ENCODE assay signal across 19 mouse cellular contexts in the genomic region with DNA sequence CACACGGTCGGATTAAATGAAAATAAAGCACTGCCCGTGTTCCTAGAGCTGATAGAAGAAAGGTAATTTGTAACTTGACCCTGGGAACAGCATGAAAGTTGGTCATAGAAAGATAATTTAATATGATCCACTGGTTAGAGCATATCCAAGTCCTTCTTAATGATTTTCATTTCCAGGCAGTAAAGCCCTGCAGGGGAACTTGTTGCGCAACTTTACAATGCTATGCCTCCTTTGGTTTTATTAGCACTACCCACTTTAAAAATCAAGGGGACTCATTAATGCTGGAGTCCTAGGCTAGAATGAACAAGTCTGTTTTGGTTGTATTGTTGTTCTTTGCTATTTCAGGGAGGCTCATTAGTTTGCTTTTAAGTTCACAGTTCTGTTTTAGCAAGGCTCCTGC.
DNase-seq lines count a peak whose midpoint lies in the region; ATAC-seq lines count a peak whose summit lies in the region.
"Had no signal": no experiment of that assay in that cellular context is flagged by ENCODE, and none has a peak within 500 bp of the region (broad histone marks: within the 10 kb centered on the region; RNA-seq: fewer than 3 reads in every experiment).

No protein-coding gene starts in this region.

- H3K27ac ChIP-seq in kidney, embryonic 16.5 days (ENCODE audit: low read length): 0 out of 2 replicates have a peak overlapping the region, but pooled peaks have one; percentile 18
- H3K27ac ChIP-seq: embryonic facial prominence, embryonic 13.5 days; forebrain, embryonic 12.5 days; hindbrain, embryonic 10.5 days; hindbrain, embryonic 14.5 days had no signal

- H3K4me2 ChIP-seq in kidney, embryonic 16.5 days (replicated peaks; ENCODE audit: low read depth, low read length): no peak overlapping the region
- H3K4me2 ChIP-seq: embryonic facial prominence, embryonic 13.5 days; forebrain, embryonic 12.5 days; heart, embryonic 12.5 days; hindbrain, embryonic 14.5 days had no signal

- H3K9ac ChIP-seq in kidney, embryonic 16.5 days (replicated peaks; ENCODE audit: low read length): no peak overlapping the region
- H3K9ac ChIP-seq: embryonic facial prominence, embryonic 13.5 days; forebrain, embryonic 12.5 days; heart, embryonic 12.5 days; hindbrain, embryonic 14.5 days had no signal

- 69% methylated on average over 4 of the region's 4 CpGs for WGBS in kidney, embryonic 16.5 days

- H3K27me3 ChIP-seq in kidney, embryonic 16.5 days (ENCODE audit: insufficient read depth, low read length): no peaks in the 10 kb centered on the region
- H3K27me3 ChIP-seq: CH12.LX; embryonic facial prominence, embryonic 13.5 days; heart, embryonic 12.5 days had no signal

- ATAC-seq in kidney, embryonic 16.5 days (ENCODE audit: low FRiP score, low TSS enrichment): peak; percentile 42; the same call in 1 of the 2 replicates
- ATAC-seq: forebrain, embryonic 16.5 days had no signal

- no peaks in the 10 kb centered on the region for H3K36me3 ChIP-seq in kidney, embryonic 16.5 days (ENCODE audit: insufficient read depth, low read length)
- H3K36me3 ChIP-seq: embryonic facial prominence, embryonic 13.5 days; forebrain, embryonic 12.5 days; heart, embryonic 12.5 days; hindbrain, embryonic 10.5 days had no signal

- DNase-seq in kidney, adult 11 months: peak; percentile 20
- DNase-seq in kidney, postnatal 10 days: no peak
- no peak for DNase-seq in kidney, postnatal 14 days
- peak; percentile 29 to 45 for DNase-seq in kidney, postnatal 25 days
- no peak for DNase-seq in adrenal gland, postnatal 25 days
- no peak for DNase-seq in Muller cell, postnatal 12 days (ENCODE audit: inconsistent ontology term)
- DNase-seq: adrenal gland, postnatal 10 days; cerebellum, adult 18-20 months; cerebellum, adult 9-11 months; cerebellum, postnatal 36 days; gastrocnemius, postnatal 25 days had no signal

- peaks cover 5% of the 10 kb centered on the region; the same call in 1 of the 2 replicates for H3K4me1 ChIP-seq in kidney, embryonic 16.5 days (ENCODE audit: insufficient read depth, low read length)

- no peaks in the 10 kb centered on the region for H3K9me3 ChIP-seq in kidney, embryonic 16.5 days (ENCODE audit: low read length)
- H3K9me3 ChIP-seq: embryonic facial prominence, embryonic 13.5 days; forebrain, embryonic 12.5 days; heart, embryonic 12.5 days; hindbrain, embryonic 10.5 days had no signal

- H3K4me3 ChIP-seq in kidney, embryonic 16.5 days (ENCODE audit: low read length): no peak overlapping the region
- H3K4me3 ChIP-seq: embryonic facial prominence, embryonic 13.5 days; forebrain, embryonic 12.5 days; heart, embryonic 12.5 days; hindbrain, embryonic 10.5 days had no signal

Comparison
In these comparisons a context has a peak if more than half of its experiments do, and no peak if none do; other contexts are left out.
1. DNase-seq: peak in kidney, adult 11 months (single experiment) and kidney, postnatal 25 days (2 of 2); none in kidney, postnatal 10 days (single experiment), kidney, postnatal 14 days (single experiment), adrenal gland, postnatal 25 days (single experiment) and Muller cell, postnatal 12 days (single experiment).